Mouse (Mus musculus): ENCODE data around the gene Tmem59l.

The Tmem59l gene

DNA sequence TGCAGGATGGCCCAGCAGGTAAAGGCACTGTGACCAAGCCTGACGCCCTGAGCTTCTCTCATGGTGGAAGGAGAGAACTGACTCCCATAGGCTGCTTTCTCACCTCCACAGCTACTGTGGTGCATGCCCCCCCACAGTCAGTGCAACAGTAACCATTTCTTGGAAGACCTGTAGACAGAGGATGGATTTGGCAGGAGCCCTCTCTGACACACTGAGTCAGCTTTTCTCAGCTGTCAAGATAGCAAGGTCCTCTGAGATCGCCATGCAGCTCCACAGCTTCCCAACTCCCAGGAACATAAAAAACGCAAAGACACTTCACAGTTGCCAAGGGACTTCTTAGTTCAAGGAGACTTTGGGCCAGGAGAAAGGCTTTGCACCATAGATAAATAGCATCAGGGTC lies 28.7 kb downstream of the Tmem59l start:
- no peak for DNase-seq

DNA sequence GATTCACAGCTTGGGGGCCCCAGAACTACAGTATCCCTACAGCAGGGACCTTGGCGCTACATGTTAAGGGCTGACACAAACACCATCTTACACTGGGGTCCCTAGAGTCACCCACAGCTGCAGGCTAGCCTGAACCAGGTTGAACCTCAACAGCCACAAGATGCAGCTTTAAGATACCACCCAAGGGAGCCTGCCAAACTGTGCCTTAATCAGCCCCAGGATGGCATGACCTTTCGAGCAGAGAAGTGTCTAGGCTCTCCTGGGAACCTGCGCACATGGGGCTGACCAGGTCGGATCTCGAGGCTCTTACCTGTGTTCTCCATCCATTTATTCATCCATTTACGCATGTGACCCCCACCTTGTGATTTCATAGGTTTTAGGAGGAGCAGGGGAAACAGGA lies 29.3 kb downstream of the Tmem59l start:
- DNase-seq = no peak

GRCm38 (mm10) chr8:70456996-70457395 lies 30.2 kb downstream of the Tmem59l start:
- DNase-seq = no peak

DNA sequence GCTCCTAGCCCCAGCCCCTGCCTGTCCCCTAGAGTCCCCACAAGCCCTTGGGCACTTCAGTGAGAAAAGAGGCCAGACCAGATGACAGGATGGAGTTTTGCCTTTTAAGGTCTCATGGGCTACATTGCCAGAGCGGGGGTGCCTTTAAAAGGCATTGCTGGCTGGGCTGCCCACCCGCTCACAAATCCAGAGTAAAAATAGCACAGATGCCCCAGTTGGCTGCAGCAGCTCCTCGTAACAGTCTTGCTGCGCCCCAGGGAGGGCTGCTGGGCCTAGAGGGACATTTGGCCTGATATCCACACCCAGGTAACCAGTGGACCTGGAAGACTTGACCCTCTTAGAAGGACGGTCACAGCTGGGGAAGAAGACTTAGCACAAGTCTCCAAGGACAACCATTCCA lies 33.3 kb downstream of the Tmem59l start:
- DNase-seq = no peak

GRCm38 (mm10) chr8:70452196-70452966 lies 34.8 kb downstream of the Tmem59l start:
- DNase-seq = no peak

GRCm38 (mm10) chr8:70447639-70448420 lies 39.3 kb downstream of the Tmem59l start:
- no peak for DNase-seq

DNA sequence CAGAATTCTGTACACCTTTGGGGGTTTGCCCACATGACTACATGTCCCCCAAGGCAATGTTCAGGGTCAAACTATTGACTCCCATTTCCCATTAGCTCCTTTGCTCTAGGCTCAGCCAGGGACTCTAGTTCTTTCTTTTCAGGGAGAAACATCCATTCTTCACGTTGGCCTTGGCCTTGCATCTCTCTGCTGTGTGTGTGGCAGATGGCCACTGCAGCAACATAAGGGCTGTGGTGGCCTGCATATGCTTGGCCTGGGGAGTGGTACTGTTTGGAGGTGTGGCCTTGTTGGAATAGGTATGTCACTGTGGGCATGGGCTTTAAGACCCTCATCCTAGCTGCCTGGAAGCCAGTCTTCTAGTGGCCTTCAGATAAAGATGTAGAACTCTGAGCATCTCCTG lies 41.2 kb downstream of the Tmem59l start:
- no peak for DNase-seq

GRCm38 (mm10) chr8:70443326-70443725 lies 43.8 kb downstream of the Tmem59l start:
- no peak for DNase-seq

DNA sequence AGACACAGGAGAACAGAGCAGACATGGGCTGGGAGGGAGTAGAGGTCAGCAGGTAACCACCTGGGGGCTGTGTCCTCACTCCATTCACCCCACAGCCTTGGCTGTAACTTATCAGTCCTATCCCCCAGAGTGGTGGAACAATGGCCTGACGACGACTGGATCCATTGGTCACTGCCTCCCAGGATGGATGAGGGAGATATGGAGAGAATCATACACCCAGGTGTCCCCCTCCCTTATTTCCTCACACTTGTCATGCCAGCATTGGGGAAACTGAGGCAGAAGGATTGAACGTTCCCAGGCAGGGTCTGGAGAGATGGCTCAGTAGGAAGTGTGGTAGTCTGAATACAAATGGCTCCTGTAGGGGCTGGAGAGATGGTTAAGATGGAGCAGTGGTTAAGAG lies 45.6 kb downstream of the Tmem59l start:
- no peak for DNase-seq

DNA sequence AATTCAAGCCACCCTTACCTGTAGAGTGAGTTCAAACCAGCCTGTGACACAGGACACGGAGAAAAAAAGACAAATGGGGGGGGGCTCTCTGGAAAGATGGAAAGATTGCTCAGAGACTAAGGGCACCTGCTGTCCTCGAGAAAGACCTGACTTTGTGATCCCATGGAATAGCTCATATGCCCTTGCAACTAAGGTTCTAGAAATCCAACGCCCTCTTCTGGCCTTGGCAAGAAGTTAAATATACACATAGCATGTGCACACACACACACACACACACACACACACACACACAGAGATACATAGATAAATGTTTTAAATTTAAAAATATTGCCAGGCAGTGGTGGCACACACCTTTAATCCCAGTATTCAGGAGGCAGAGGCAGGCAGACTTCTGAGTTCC lies 46.9 kb downstream of the Tmem59l start:
- DNase-seq = no peak

GRCm38 (mm10) chr8:70439848-70440179 lies 47.3 kb downstream of the Tmem59l start:
- no peak for DNase-seq

- DNase-seq = peak; percentile 98
Observed at GRCm38 (mm10) chr8:70439055-70439847, 47.9 kb downstream of the Tmem59l start, which contains the start of gene Crtc1. Crtc1 (minus strand) TSS chr8:70439579.

GRCm38 (mm10) chr8:70438423-70438822 lies 48.7 kb downstream of the Tmem59l start:
- no peak for DNase-seq

DNA sequence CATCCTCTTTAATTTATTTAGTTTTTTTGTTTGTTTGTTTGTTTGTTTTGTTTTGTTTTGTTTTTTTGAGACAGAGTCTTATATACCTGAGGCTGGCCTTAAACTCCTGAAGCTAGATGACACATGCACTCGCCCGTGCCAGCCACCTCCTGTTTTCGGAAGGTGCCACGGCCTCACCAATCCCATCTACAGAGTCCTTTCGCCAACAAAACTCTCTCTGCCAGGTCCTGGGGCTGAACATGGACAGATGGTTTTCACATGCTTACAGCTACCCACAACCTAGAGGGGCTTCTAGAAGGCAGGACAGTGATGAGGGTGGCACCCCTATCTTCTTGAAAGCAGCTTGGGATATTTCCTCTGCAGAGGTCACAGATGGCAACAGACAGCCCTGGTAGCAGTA lies 52.0 kb downstream of the Tmem59l start:
- DNase-seq = no peak
